Mouse (Mus musculus) spleen, adult 2 months (tissue): Measurements from ENCODE around the gene Itgbl1.

Source experiments
- CTCF ChIP-seq: fragments of 200-500 bp; IDR thresholded peaks from 2 replicates; pipeline ENCODE4 v1.5.1; 2011; ENCODE audit warnings: mild to moderate bottlenecking, inconsistent platforms; ENCODE audit not compliant: insufficient read depth, insufficient read length, insufficient replicate concordance; ENCODE audit errors: extremely low read depth
- POLR2A ChIP-seq: fragments of 200-500 bp; IDR thresholded peaks from 2 replicates; pipeline ENCODE4 v1.6.1; 2011; ENCODE audit warnings: low read depth, low read length, inconsistent platforms

- TF ChIP-seq CTCF (no peak), POLR2A (no peak)
Measured at GRCm38 (mm10) chr14:123661091-123661491, 1.3 kb downstream of the Itgbl1 start.
